Mouse (Mus musculus) c-Kit-positive CD71-positive TER-119-positive erythroid progenitor cells, embryonic 14.5 days (primary cell): Measurements from ENCODE around the gene Fam102a.
A peak's percentile ranks its signal among the peaks of the same experiment; 100 is the strongest.

ENCODE experiments used
- DNase-seq: peaks from one replicate; pipeline ENCODE4 v3.0.0-alpha.2; 2013; ENCODE audit warnings: low spot score

Fam102a gene

GRCm38 (mm10) chr2:32546951-32547350 lies 11.8 kb downstream of the Fam102a start:
- DNase-seq, result no peak

- no peak for DNase-seq
Observed at GRCm38 (mm10) chr2:32547380-32547779, 12.2 kb downstream of the Fam102a start.

GRCm38 (mm10) chr2:32547964-32548739 lies 13.0 kb downstream of the Fam102a start:
- no peak for DNase-seq

GRCm38 (mm10) chr2:32549171-32549570 lies 14.0 kb downstream of the Fam102a start:
- DNase-seq, result no peak

GRCm38 (mm10) chr2:32549764-32550163 lies 14.6 kb downstream of the Fam102a start:
- DNase-seq, result no peak

- DNase-seq, result no peak
Observed at GRCm38 (mm10) chr2:32551236-32551635, 16.1 kb downstream of the Fam102a start.

- no peak for DNase-seq
Observed at GRCm38 (mm10) chr2:32553592-32554148, 18.5 kb downstream of the Fam102a start.

GRCm38 (mm10) chr2:32555484-32555883 lies 20.4 kb downstream of the Fam102a start:
- DNase-seq, result no peak

- DNase-seq, result no peak
Observed at GRCm38 (mm10) chr2:32556019-32556418, 20.9 kb downstream of the Fam102a start.

GRCm38 (mm10) chr2:32559570-32559969 lies 24.4 kb downstream of the Fam102a start:
- no peak for DNase-seq

GRCm38 (mm10) chr2:32566536-32567063 lies 31.5 kb downstream of the Fam102a start:
- peak; percentile 65 for DNase-seq

GRCm38 (mm10) chr2:32568149-32568548 lies 33.0 kb downstream of the Fam102a start:
- no peak for DNase-seq

- DNase-seq, result no peak
Observed at GRCm38 (mm10) chr2:32568941-32569340, 33.8 kb downstream of the Fam102a start.

GRCm38 (mm10) chr2:32570698-32571494 lies 35.8 kb downstream of the Fam102a start, which contains the start of gene Dpm2:
Dpm2 (plus strand) TSS chr2:32570858.
- DNase-seq, result peak; percentile 87

- no peak for DNase-seq
Observed at GRCm38 (mm10) chr2:32572196-32572595, 37.1 kb downstream of the Fam102a start.

- no peak for DNase-seq
Observed at GRCm38 (mm10) chr2:32574497-32574896, 39.4 kb downstream of the Fam102a start, which contains the start of gene Pip5kl1. Pip5kl1 (plus strand) TSS chr2:32574797.

GRCm38 (mm10) chr2:32574901-32575585 lies 39.9 kb downstream of the Fam102a start:
- DNase-seq, result peak; percentile 59

- no peak for DNase-seq
Observed at GRCm38 (mm10) chr2:32575586-32576160, 40.5 kb downstream of the Fam102a start, which contains the start of gene 9430097D07Rik. 9430097D07Rik (minus strand) TSS chr2:32575684.

- no peak for DNase-seq
Observed at GRCm38 (mm10) chr2:32576532-32576931, 41.4 kb downstream of the Fam102a start.

GRCm38 (mm10) chr2:32578146-32579046 lies 43.3 kb downstream of the Fam102a start:
- no peak for DNase-seq
